Mouse (Mus musculus) embryonic facial prominence, embryonic 13.5 days (tissue): Measurements from ENCODE around the gene Serpinb9c. TPM values are rescaled to one million over a fixed set of nuclear protein-coding genes. Genes with fewer than 3 reads are reported as not detected.
"Not testable (repeated sequence)": the region's sequence is repeated elsewhere in the genome, so short reads cannot be mapped to it uniquely, and the experiment has no call there.

ENCODE experiments used
- ATAC-seq: fragments of 200-750 bp; cut with Nextera tagmentation; 2 replicates; pipeline ENCODE4 v1.8.0; 2017; ENCODE audit warnings: low read depth; ENCODE audit not compliant: insufficient number of reproducible peaks, insufficient read depth, low FRiP score, low TSS enrichment
- H3K27ac ChIP-seq: fragments of 300-500 bp; sonication (generic); 2 replicates; pipeline ENCODE4 v1.5.1; 2015; ENCODE audit warnings: moderate library complexity, mild to moderate bottlenecking, inconsistent platforms
- H3K27me3 ChIP-seq: fragments of 300-500 bp; sonication (generic); 2 replicates; pipeline ENCODE4 v1.6.1; 2015; ENCODE audit warnings: mild to moderate bottlenecking, inconsistent platforms
- H3K36me3 ChIP-seq: fragments of 300-500 bp; sonication (generic); 2 replicates; pipeline ENCODE4 v1.6.1; 2015; ENCODE audit warnings: mild to moderate bottlenecking, inconsistent platforms
- H3K4me1 ChIP-seq: fragments of 300-500 bp; sonication (generic); 2 replicates; pipeline ENCODE4 v1.6.1; 2015; ENCODE audit warnings: inconsistent platforms
- H3K4me2 ChIP-seq: fragments of 300-500 bp; sonication (generic); 2 replicates; pipeline ENCODE4 v1.6.1; 2015; ENCODE audit warnings: moderate library complexity, mild to moderate bottlenecking, inconsistent platforms
- H3K4me3 ChIP-seq: fragments of 300-500 bp; sonication (generic); 2 replicates; pipeline ENCODE4 v1.5.1; 2015; ENCODE audit warnings: mild to moderate bottlenecking, inconsistent platforms
- H3K9ac ChIP-seq: fragments of 300-500 bp; sonication (generic); 2 replicates; pipeline ENCODE4 v1.6.1; 2015; ENCODE audit warnings: mild to moderate bottlenecking, inconsistent platforms
- H3K9me3 ChIP-seq: fragments of 300-500 bp; sonication (generic); 2 replicates; pipeline ENCODE4 v1.6.1; 2016; ENCODE audit warnings: inconsistent platforms
- WGBS: fragments of 180-500 bp; shearing (Covaris S2); methylation state at CpG from one replicate; pipeline ENCODE4 v1.1.7; 2015; ENCODE audit warnings: mixed read lengths; 5-methylcytosine and 5-hydroxymethylcytosine counted together
- polyA plus RNA-seq: library from polyadenylated mRNA; unstranded; fragments of >200 nt; fragmentation: Nextera tagmentation; extraction: Ambion mirVana; gene quantifications from 2 replicates; pipeline ENCODE4 v1.2.1, GENCODE M21; 2015

The Serpinb9c gene
- polyA plus RNA-seq, result not detected in 2 replicates

GRCm38 (mm10) chr13:33159642-33160041, at the start of gene Serpinb9c:
TSS of gene Serpinb9c (minus strand) at chr13:33159742.
- ATAC-seq, result no peak
- Histone ChIP-seq H3K4me2 (no peak within 1 kb of the TSS), H3K4me1 (no peaks in the 10 kb centered on the region), H3K27ac (no peak within 1 kb of the TSS), H3K9me3 (no peaks in the 10 kb centered on the region), H3K36me3 (no peaks in the 10 kb centered on the region), H3K27me3 (no peaks in the 10 kb centered on the region), H3K4me3 (no peak within 1 kb of the TSS), H3K9ac (no peak within 1 kb of the TSS)
- WGBS, result 62% methylated on average over 4 of the region's 4 CpGs

DNA sequence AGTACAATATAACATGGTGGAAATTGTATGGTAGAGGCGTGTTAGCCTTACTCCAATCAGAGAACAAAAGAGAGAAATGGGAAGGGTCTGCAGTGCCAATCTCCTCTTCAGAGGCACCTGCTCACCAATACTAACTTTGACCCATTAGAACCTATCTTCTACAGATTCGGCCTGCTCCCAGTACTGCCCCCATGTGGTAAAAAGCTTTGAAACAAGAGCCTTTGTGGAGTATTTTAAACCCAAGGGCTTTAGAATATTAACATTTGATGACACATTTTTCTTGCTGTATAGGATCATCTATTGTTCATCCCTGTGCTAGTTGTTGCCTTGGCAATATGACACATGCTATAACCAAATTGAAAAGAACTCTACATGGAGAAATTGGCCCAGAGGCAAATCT, 40.2 kb upstream of the Serpinb9c start:
- no peaks in the 10 kb centered on the region for H3K27me3 ChIP-seq
- no peak overlapping the region for H3K27ac ChIP-seq
- H3K9me3 ChIP-seq, result no peaks in the 10 kb centered on the region
- H3K4me1 ChIP-seq, result no peaks in the 10 kb centered on the region
- no peak overlapping the region for H3K4me3 ChIP-seq
- no peak for ATAC-seq
- H3K9ac ChIP-seq, result no peak overlapping the region
- H3K4me2 ChIP-seq, result no peak overlapping the region
- 59% methylated on average over 2 of the region's 2 CpGs for WGBS
- no peaks in the 10 kb centered on the region for H3K36me3 ChIP-seq

DNA sequence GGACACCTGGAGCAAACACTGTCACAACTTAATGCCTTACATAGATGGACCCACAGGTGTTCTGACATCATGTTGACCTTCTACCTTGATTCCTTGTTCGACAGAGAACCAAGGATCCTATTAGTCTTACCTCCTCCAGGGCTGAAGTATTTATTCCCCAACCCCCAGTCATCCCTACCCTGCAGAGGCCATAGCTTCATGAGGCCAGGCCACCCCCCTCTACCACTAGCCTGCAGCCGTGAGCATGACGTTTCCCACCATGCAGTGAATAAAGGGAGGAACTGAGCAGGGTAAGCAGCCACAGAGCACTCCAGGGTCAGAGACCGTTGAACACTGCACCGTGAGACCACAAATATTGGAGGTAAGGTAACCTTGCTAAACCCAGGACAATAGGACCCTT, 33.1 kb upstream of the Serpinb9c start, which contains the start of gene Serpinb9d:
Serpinb9d (plus strand) TSS at position 301 of the 400 bp plus-strand sequence.
- no peaks in the 10 kb centered on the region for H3K36me3 ChIP-seq
- no peak within 1 kb of the TSS for H3K9ac ChIP-seq
- H3K9me3 ChIP-seq, result no peaks in the 10 kb centered on the region
- no peak for ATAC-seq
- 81% methylated on average over 5 of the region's 5 CpGs for WGBS
- H3K4me3 ChIP-seq, result no peak within 1 kb of the TSS
- no peaks in the 10 kb centered on the region for H3K4me1 ChIP-seq
- no peak within 1 kb of the TSS for H3K4me2 ChIP-seq
- H3K27me3 ChIP-seq, result no peaks in the 10 kb centered on the region
- no peak within 1 kb of the TSS for H3K27ac ChIP-seq

- not testable (repeated sequence) for H3K4me1 ChIP-seq, H3K9me3 ChIP-seq, H3K9ac ChIP-seq, H3K27me3 ChIP-seq, H3K36me3 ChIP-seq, ATAC-seq, H3K4me2 ChIP-seq, H3K27ac ChIP-seq, H3K4me3 ChIP-seq
- WGBS, result 86% methylated on average over 1 of the region's 1 CpGs
Observed at GRCm38 (mm10) chr13:33190486-33190885, 30.9 kb upstream of the Serpinb9c start.

DNA sequence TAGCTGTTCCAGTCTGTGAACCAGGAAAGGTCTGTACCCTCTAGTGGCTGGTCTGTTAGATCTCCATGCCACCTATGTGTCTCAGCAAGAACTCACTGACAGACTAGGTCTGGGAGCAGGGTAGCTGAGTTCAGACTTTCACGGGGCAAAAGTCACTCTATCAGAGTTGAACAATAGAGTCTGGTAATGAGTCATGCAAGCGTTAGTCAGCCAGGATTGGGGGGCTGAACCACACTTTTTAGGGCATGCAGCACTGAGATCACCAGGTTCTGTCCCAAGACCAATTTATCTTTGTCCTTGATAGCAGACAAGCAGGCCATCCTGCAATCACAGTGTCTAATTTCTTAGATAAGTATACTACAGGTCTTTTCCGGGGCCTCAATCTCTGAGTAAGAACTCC, 18.1 kb downstream of the Serpinb9c start:
- Histone ChIP-seq H3K27me3 (no peaks in the 10 kb centered on the region), H3K4me1 (no peaks in the 10 kb centered on the region), H3K4me2 (no peak overlapping the region), H3K9ac (no peak overlapping the region), H3K36me3 (no peaks in the 10 kb centered on the region), H3K4me3 (no peak overlapping the region), H3K27ac (no peak overlapping the region), H3K9me3 (no peaks in the 10 kb centered on the region)
- WGBS, result 81% methylated on average over 3 of the region's 3 CpGs
- no peak for ATAC-seq

DNA sequence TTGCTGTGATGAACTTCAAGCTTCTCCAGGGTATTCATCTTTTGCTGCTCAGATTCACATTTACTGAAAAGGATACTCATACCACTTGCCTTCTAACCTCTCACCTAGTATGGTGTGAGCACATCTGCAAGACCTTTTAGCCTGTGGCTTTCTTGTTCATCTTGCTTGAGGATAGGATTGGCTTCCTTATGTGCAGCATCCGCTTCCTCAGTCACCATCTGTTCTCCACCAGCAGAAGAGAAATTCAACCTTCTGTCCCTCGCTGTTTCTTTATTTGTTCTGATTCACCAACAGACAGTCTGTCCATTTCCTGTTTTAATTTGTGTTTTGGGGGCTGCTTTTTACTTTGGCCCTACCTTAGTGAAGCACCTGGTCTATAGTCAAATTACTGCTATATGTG, 21.8 kb downstream of the Serpinb9c start:
- no peaks in the 10 kb centered on the region for H3K27me3 ChIP-seq
- no peak overlapping the region for H3K9ac ChIP-seq
- WGBS, result 89% methylated on average over 2 of the region's 2 CpGs
- no peaks in the 10 kb centered on the region for H3K9me3 ChIP-seq
- H3K4me2 ChIP-seq, result no peak overlapping the region
- no peak for ATAC-seq
- H3K27ac ChIP-seq, result no peak overlapping the region
- no peak overlapping the region for H3K4me3 ChIP-seq
- H3K36me3 ChIP-seq, result no peaks in the 10 kb centered on the region
- H3K4me1 ChIP-seq, result no peaks in the 10 kb centered on the region

- Histone ChIP-seq H3K27me3 (no peaks in the 10 kb centered on the region), H3K9me3 (no peaks in the 10 kb centered on the region), H3K4me3 (no peak overlapping the region), H3K4me1 (no peaks in the 10 kb centered on the region), H3K36me3 (no peaks in the 10 kb centered on the region), H3K9ac (no peak overlapping the region), H3K27ac (no peak overlapping the region), H3K4me2 (no peak overlapping the region)
- WGBS, result 61% methylated on average over 3 of the region's 3 CpGs
- ATAC-seq, result no peak
Observed at GRCm38 (mm10) chr13:33113054-33113453, 46.5 kb downstream of the Serpinb9c start.

GRCm38 (mm10) chr13:33105626-33106025, 53.9 kb downstream of the Serpinb9c start:
- H3K27ac ChIP-seq, result no peak overlapping the region
- H3K27me3 ChIP-seq, result no peaks in the 10 kb centered on the region
- H3K9ac ChIP-seq, result no peak overlapping the region
- no peaks in the 10 kb centered on the region for H3K9me3 ChIP-seq
- H3K4me3 ChIP-seq, result no peak overlapping the region
- no peaks in the 10 kb centered on the region for H3K36me3 ChIP-seq
- H3K4me1 ChIP-seq, result no peaks in the 10 kb centered on the region
- no peak overlapping the region for H3K4me2 ChIP-seq
- ATAC-seq, result no peak

Other genes with a start within 250 kb of the Serpinb9c start
- 1.3 and 2.1 TPM in 2 replicates for gene Serpinb6b, start 194.5 kb downstream of the Serpinb9c start, polyA plus RNA-seq
- gene Serpinb9, start 156.5 kb downstream of the Serpinb9c start, polyA plus RNA-seq, result 3.0 TPM in 2 replicates
- gene Serpinb9b, start 132.3 kb downstream of the Serpinb9c start, polyA plus RNA-seq, result 0.12 TPM in 1 of 2 replicates, not detected in the other
- gene Serpinb1b, start 81.2 kb downstream of the Serpinb9c start, polyA plus RNA-seq, result 0.96 and 2.3 TPM in 2 replicates
- not detected in 2 replicates for gene Serpinb9d, start 33.2 kb upstream of the Serpinb9c start, polyA plus RNA-seq
- not detected in 2 replicates for gene Serpinb9e, start 89.9 kb upstream of the Serpinb9c start, polyA plus RNA-seq
- not detected in 2 replicates for gene Serpinb9f, start 164.3 kb upstream of the Serpinb9c start, polyA plus RNA-seq
- not detected in 2 replicates for gene Gm11397, start 236.0 kb upstream of the Serpinb9c start, polyA plus RNA-seq